Mouse (Mus musculus) CH12.LX (cell line): ENCODE data around the gene Polr3c. TPM values are rescaled to one million over a fixed set of nuclear protein-coding genes. Genes with fewer than 3 reads are reported as not detected.

Experiments used
- DNase-seq: peaks from one replicate; pipeline ENCODE4 v3.0.0-alpha.2; 2013; ENCODE audit errors: extremely low read depth
- H3K27ac ChIP-seq: 2 replicates; pipeline ENCODE4 v1.5.1; 2012; ENCODE audit warnings: low read depth, mild to moderate bottlenecking, control low read depth, moderate library complexity; ENCODE audit not compliant: insufficient read depth
- H3K27me3 ChIP-seq: replicated peaks from 2 replicates; pipeline ENCODE3; 2012; ENCODE audit warnings: inconsistent platforms
- H3K36me3 ChIP-seq, 2 experiments: replicated peaks in 1 of 2; 2 replicates each; pipeline versions ENCODE3 to v1.6.1; 2012; ENCODE audit warnings: inconsistent platforms in 1 of 2, low read length in 1 of 2, mild to moderate bottlenecking in 1 of 2, mixed read lengths in 1 of 2, moderate library complexity in 1 of 2; ENCODE audit not compliant: control insufficient read depth in 1 of 2, insufficient read depth in 1 of 2
- H3K4me1 ChIP-seq, 2 experiments: 2 replicates each; pipeline ENCODE4 v1.6.1; 2012; ENCODE audit warnings: inconsistent platforms in 1 of 2, moderate library complexity in 1 of 2; ENCODE audit not compliant: insufficient read depth in 2 of 2, control insufficient read depth in 1 of 2
- H3K4me2 ChIP-seq: 2 replicates; pipeline ENCODE4 v1.6.1; 2012; ENCODE audit warnings: low read depth, mild to moderate bottlenecking, control low read depth; ENCODE audit not compliant: poor library complexity, insufficient read depth, severe bottlenecking
- H3K4me3 ChIP-seq, 3 experiments: fragments of 150-350 bp in 1 of 3; sonication (generic) in 1 of 3; replicated peaks in 1 of 3; 2 replicates each; pipeline versions ENCODE3 to v1.5.1; 2011 to 2012; ENCODE audit warnings: low read depth in 2 of 3, low read length in 2 of 3, mild to moderate bottlenecking in 2 of 3, moderate library complexity in 2 of 3, control low read depth in 1 of 3, improper control_type of control experiment in 1 of 3, inconsistent platforms in 1 of 3, mixed read lengths in 1 of 3; ENCODE audit not compliant: poor library complexity in 1 of 3
- H3K79me2 ChIP-seq: replicated peaks from 2 replicates; pipeline ENCODE4 v1.6.1; 2012; ENCODE audit warnings: mild to moderate bottlenecking, moderate library complexity; ENCODE audit not compliant: control insufficient read depth, poor library complexity, insufficient read depth, severe bottlenecking; ENCODE audit errors: extremely low read depth
- H3K9ac ChIP-seq: 2 replicates; pipeline ENCODE4 v1.6.1; 2012; ENCODE audit warnings: low read depth, mild to moderate bottlenecking, control low read depth, moderate library complexity; ENCODE audit not compliant: insufficient read depth
- H3K9me3 ChIP-seq: replicated peaks from 2 replicates; pipeline ENCODE3; 2012; ENCODE audit warnings: low read length, inconsistent platforms, mixed read lengths
- CHD2 ChIP-seq: IDR thresholded peaks from 2 replicates; pipeline ENCODE4 v1.6.1; 2011; ENCODE audit warnings: low read length, improper control_type of control experiment
- ETS1 ChIP-seq: conservative IDR thresholded peaks from 2 replicates; pipeline ENCODE4 v1.6.1; 2012; ENCODE audit warnings: low read depth, mild to moderate bottlenecking, inconsistent platforms, low read length, improper control_type of control experiment, moderate library complexity
- HCFC1 ChIP-seq: IDR thresholded peaks from 2 replicates; pipeline ENCODE4 v1.6.1; 2012; ENCODE audit warnings: low read depth, mild to moderate bottlenecking, inconsistent platforms, low read length, improper control_type of control experiment
- IRF4 ChIP-seq: IDR thresholded peaks from 2 replicates; pipeline ENCODE4 v1.6.1; 2014; ENCODE audit warnings: low read depth, mild to moderate bottlenecking, inconsistent platforms, low read length, improper control_type of control experiment
- KAT2A ChIP-seq: IDR thresholded peaks from 2 replicates; pipeline ENCODE4 v1.6.1; 2012; ENCODE audit warnings: low read length, improper control_type of control experiment, inconsistent platforms; ENCODE audit not compliant: insufficient replicate concordance
- MAFK ChIP-seq: IDR thresholded peaks from 2 replicates; pipeline ENCODE4 v1.6.1; 2011; ENCODE audit warnings: low read length, improper control_type of control experiment; ENCODE audit not compliant: insufficient replicate concordance
- MAX ChIP-seq: IDR thresholded peaks from 2 replicates; pipeline ENCODE4 v1.6.1; 2011; ENCODE audit warnings: low read length, improper control_type of control experiment
- MAZ ChIP-seq: IDR thresholded peaks from 2 replicates; pipeline ENCODE4 v1.6.1; 2012; ENCODE audit warnings: low read depth, mild to moderate bottlenecking, inconsistent platforms, low read length, improper control_type of control experiment, moderate library complexity
- MEF2A ChIP-seq: IDR thresholded peaks from 2 replicates; pipeline ENCODE4 v1.6.1; 2014; ENCODE audit warnings: low read depth, mild to moderate bottlenecking, inconsistent platforms, low read length, improper control_type of control experiment, borderline replicate concordance
- NELFE ChIP-seq: IDR thresholded peaks from 2 replicates; pipeline ENCODE4 v1.6.1; 2011; ENCODE audit warnings: low read depth, low read length, improper control_type of control experiment
- PAX5 ChIP-seq: IDR thresholded peaks from 2 replicates; pipeline ENCODE4 v1.6.1; 2012; ENCODE audit warnings: low read length, inconsistent platforms, mixed read lengths
- POLR2AphosphoS2 ChIP-seq: IDR thresholded peaks from 2 replicates; pipeline ENCODE4 v1.6.1; 2011; ENCODE audit warnings: low read depth, low read length, improper control_type of control experiment
- RAD21 ChIP-seq: IDR thresholded peaks from 2 replicates; pipeline ENCODE4 v1.6.1; 2011; ENCODE audit warnings: low read depth, mild to moderate bottlenecking, low read length, improper control_type of control experiment, moderate library complexity
- RCOR1 ChIP-seq: conservative IDR thresholded peaks from 2 replicates; pipeline ENCODE4 v1.6.1; 2012; ENCODE audit warnings: low read depth, mild to moderate bottlenecking, inconsistent platforms, low read length, improper control_type of control experiment
- TBP ChIP-seq: conservative IDR thresholded peaks from 2 replicates; pipeline ENCODE4 v1.6.1; 2011; ENCODE audit warnings: low read depth, low read length, improper control_type of control experiment
- USF2 ChIP-seq: conservative IDR thresholded peaks from 2 replicates; pipeline ENCODE4 v1.6.1; 2011; ENCODE audit warnings: low read depth, low read length, improper control_type of control experiment
- ZC3H11A ChIP-seq: IDR thresholded peaks from 2 replicates; pipeline ENCODE4 v1.6.1; 2012; ENCODE audit warnings: low read depth, mild to moderate bottlenecking, inconsistent platforms, low read length, improper control_type of control experiment
- ZMIZ1 ChIP-seq: IDR thresholded peaks from 2 replicates; pipeline ENCODE4 v1.6.1; 2012; ENCODE audit warnings: low read depth, mild to moderate bottlenecking, inconsistent platforms, low read length, improper control_type of control experiment
- ZNF384 ChIP-seq: IDR thresholded peaks from 2 replicates; pipeline ENCODE4 v1.6.1; 2012; ENCODE audit warnings: low read depth, low read length, improper control_type of control experiment, inconsistent platforms
- dilution Hi-C: fragments of 300-500 bp; cut with MboI; formaldehyde crosslinking; loops from 2 replicates; pipeline ENCODE4 v1.14.3; 2020; ENCODE audit warnings: low sequenced_read_pairs; ENCODE audit not compliant: extremely low pct_unique_long_range_greater_than_20kb, extremely low pct_ligation_motif_present
- in situ Hi-C: fragments of 300-500 bp; cut with MboI; formaldehyde crosslinking; loops from 3 replicates; pipeline ENCODE4 v1.14.3; 2019; ENCODE audit warnings: low sequenced_read_pairs, low pct_ligation_motif_present, low pct_unique_long_range_greater_than_20kb, mixed read lengths
- polyA plus RNA-seq: library from polyadenylated mRNA; unstranded; fragments of >175 nt; gene quantifications from 2 replicates; pipeline ENCODE4 v1.2.1, GENCODE M21; 2012; ENCODE audit warnings: low read depth; ENCODE audit not compliant: insufficient read length
- total RNA-seq, 2 experiments: library from RNA; depleted of rRNA; stranded (reverse); fragments of 300-350 nt in 1 of 2; fragments of >200 nt in 1 of 2; gene quantifications; 2 replicates each; pipeline ENCODE4 v1.2.3; 2012 to 2014

The Polr3c gene
- total and polyA plus RNA-seq, 3 experiments: 18.1 to 78.3 (median 34.5) TPM

DNA sequence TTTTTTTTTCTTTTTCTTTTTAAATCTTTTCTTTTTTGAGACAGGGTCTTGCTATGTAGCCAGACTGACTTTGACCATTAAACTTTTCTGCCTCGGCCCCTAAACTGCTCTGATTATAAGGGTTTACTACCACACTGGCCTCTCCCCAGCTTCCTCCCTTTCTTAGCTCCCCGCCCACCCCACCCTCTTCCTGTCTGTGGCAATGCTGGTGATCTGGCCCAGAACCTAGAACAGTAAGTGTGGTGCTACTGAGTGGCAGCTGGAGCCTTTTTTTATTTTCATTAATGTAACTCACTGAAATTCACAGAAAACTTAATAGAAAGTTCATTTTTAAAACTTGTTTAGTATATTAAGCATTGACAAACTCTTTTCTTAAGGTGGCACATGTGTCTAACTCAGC, 11.6 kb downstream of the Polr3c start:
- H3K36me3 ChIP-seq: peaks cover 75 to 91% of the 10 kb centered on the region in 2 experiments
- H3K9me3 ChIP-seq: no peaks in the 10 kb centered on the region
- no peak overlapping the region for H3K4me3 ChIP-seq
- H3K27me3 ChIP-seq: no peaks in the 10 kb centered on the region
- no peak overlapping the region for H3K27ac ChIP-seq
- TF ChIP-seq CHD2 (no peak), ZNF384 (no peak), USF2 (no peak), MEF2A (no peak), MAX (no peak), PAX5 (no peak), RAD21 (no peak), KAT2A (no peak), RCOR1 (no peak), IRF4 (no peak), HCFC1 (no peak), ZC3H11A (no peak), MAFK (no peak), ETS1 (no peak)
- in situ Hi-C loops: no loop called here
- H3K4me1 ChIP-seq: no peaks in the 10 kb centered on the region
- no peak overlapping the region for H3K9ac ChIP-seq
- H3K79me2 ChIP-seq: no peaks in the 10 kb centered on the region
- dilution Hi-C loops: no loop called here
- no peak overlapping the region for H3K4me2 ChIP-seq
- no peak for DNase-seq

DNA sequence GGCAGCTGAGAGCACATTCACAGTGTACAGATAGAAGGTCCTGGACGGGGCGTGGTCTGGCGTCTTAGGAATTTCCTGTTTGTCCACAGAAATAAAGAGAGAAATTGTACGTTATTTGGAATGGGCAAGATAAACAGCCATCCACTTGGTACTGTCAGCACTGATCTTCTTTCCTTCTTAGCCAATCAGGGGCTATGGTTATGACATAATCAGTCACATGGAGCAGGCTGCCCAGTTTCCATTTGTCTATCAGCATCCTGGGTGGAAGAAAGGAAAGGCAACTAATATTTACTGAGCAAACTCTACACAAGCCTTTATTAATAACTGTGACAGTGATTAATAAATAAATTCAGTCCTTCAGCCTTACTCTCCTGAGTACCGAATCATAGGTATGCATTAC, 13.1 kb downstream of the Polr3c start:
- no peak overlapping the region for H3K4me2 ChIP-seq
- dilution Hi-C loops (no loop called here), in situ Hi-C loops (no loop called here)
- no peaks in the 10 kb centered on the region for H3K79me2 ChIP-seq
- no peak for DNase-seq
- TF ChIP-seq RAD21 (no peak), POLR2AphosphoS2 (no peak), MAZ (no peak), KAT2A (no peak), NELFE (no peak), ZMIZ1 (no peak), TBP (no peak)
- no peak overlapping the region for H3K9ac ChIP-seq
- no peaks in the 10 kb centered on the region for H3K9me3 ChIP-seq
- no peaks in the 10 kb centered on the region for H3K4me1 ChIP-seq
- H3K27me3 ChIP-seq: no peaks in the 10 kb centered on the region
- no peak overlapping the region for H3K27ac ChIP-seq
- peaks cover 76 to 91% of the 10 kb centered on the region in 2 experiments for H3K36me3 ChIP-seq
- no peak overlapping the region for H3K4me3 ChIP-seq
